Mouse (Mus musculus) frontal cortex, adult (tissue): ENCODE measurements around the gene Gm44805.
A peak's percentile ranks its signal among the peaks of the same experiment; 100 is the strongest.

Source experiments
- ATAC-seq: cut with Nextera tagmentation; 2 replicates; pipeline ENCODE4 v1.9.2; 2017; ENCODE audit warnings: mild to moderate bottlenecking, moderate library complexity, mixed read lengths; ENCODE audit not compliant: low TSS enrichment

The Gm44805 gene

GRCm38 (mm10) chr7:19629361-19629734, 51.9 kb downstream of the Gm44805 start, which contains the start of gene Relb:
Gene Relb (minus strand): TSS chr7:19629438.
- ATAC-seq: peak; percentile 8

DNA sequence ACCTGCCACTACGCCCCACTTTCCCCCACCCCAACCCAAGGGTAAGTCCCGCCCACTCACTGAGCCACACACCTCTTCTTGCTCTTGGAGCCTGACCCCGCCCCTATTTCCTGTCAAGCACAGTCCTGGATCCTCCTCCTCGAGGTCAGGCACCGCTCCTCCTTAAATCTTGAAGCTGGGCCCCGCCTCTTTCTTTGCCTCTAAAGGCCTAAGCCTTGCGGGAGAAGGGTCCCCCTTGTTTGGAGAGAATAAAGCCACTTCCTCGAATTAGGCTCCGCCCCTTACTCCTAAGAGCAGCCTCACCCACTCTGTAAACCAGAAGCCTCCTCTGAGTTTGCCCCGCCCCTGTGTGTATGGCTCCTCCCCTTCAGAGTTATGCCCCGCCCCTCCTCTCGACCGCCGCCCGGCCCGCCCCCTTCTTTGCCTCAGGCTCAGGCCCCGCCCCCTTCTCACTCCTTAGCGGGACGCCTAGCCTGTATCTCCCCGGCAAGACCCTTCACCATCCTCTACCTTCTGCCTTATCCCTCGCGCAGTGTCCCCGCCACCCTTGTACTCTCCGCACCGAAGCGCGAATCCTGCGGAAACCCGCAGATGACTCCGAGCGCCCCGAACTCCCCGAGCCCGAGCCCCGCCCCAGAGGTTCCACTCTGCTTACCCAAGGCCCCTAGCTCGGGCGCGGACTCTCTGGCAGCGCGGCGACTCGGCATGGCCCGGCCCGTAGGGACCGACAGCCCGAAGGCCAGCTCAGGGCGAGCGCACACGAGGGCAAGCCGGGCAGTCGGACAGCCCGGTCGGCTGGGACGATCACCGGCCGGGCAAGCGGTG, 52.5 kb downstream of the Gm44805 start:
- ATAC-seq: peak; percentile 59

- ATAC-seq: no peak
These were observed 53.1 kb downstream of the Gm44805 start for GRCm38 (mm10) chr7:19628192-19628535.

DNA sequence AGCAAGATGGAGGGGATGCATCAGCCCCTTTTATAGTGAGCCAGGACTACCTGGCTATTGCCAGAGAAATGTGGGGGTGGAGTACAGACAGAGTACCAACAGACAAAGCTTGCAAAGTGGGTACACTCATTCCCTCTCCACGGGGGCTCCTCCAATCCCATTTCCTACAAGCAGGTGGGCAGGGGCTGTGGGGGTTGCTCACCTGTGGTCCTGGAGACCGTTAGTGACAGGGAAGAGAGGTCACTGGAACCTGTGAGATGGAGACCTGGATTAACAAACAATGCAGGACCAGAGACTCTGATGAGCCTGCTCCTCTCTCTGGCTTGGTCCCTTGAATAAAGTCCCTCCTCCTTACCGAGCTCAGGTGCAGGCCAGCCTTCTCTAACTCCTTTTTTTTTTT, 53.5 kb downstream of the Gm44805 start:
- ATAC-seq: no peak

- ATAC-seq: no peak
These were observed 57.8 kb downstream of the Gm44805 start for GRCm38 (mm10) chr7:19623433-19623832.

DNA sequence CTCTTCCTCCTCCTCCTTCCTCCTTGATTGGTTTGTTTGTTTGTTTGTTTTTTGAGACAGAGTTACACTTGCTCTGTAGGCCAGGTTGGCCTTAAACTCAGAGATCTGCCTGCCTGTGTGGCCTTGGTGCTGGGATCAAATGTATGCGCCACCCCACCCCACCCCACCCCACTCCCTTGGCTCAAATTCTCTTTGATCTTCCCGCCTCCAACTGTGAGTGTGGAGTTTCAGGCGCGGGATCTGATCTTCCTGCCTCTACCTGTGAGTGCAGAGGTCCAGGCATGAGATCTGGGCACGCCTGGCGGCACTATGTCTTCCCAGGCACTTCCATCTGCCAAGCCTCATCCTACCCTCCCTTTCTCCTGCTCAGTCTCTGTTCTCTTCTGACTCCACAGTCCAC, 59.0 kb downstream of the Gm44805 start:
- no peak for ATAC-seq
